Mouse (Mus musculus): ENCODE results near the gene Phf19.

DNA sequence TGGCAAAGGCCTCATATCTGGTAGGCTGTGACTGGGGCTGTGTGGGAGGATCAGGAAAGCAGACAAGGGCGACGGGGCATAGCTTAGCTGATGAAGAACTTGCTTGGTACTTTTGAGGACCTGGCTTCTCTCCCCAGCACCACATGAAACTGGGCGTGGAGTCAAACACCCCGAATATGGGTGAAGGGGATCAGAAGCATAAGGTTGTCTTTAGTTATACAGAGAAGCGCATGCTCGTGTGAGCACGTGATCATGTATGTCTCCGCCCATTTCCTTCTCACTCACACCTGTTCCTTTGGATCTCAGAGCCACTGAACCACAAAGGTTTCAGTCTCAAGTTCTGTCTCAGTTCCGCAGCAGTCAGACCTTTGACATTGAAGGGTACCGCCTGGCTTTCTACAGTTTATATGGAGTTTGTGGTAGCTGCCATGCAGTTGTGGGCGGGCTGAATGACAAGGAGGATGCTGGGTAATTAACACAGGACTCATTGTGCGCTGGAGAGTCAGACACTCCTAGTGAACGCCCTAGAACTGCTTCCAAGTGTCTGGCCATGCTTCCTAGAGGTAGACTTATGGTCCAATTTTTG, 49.6 kb upstream of the Phf19 start:
- TF ChIP-seq EP300 (IDR thresholded peaks at IDR 0.05; ENCODE audit: low read length), result peak; percentile 95
- TF ChIP-seq POLR2A (IDR thresholded peaks at IDR 0.05; ENCODE audit: low read depth, low read length), result peak; percentile 85
- peak; percentile 51; the same call in 1 of the 2 replicates for TF ChIP-seq JUN (IDR thresholded peaks at IDR 0.05; ENCODE audit: insufficient read depth, low read depth, low read length)
- peak; percentile 70 for TF ChIP-seq HCFC1 (IDR thresholded peaks at IDR 0.05; ENCODE audit: low read depth, low read length)
- TF ChIP-seq ZC3H11A (IDR thresholded peaks at IDR 0.05; ENCODE audit: low read depth, low read length), result no peak
- TF ChIP-seq CTCF (conservative IDR thresholded peaks at IDR 0.05 in 1 of 2, IDR thresholded peaks at IDR 0.05 in 1 of 2; ENCODE audit: low read depth in 2 of 2, low read length in 2 of 2), result no peak
- peak; percentile 91 for TF ChIP-seq ETS1 (conservative IDR thresholded peaks at IDR 0.05; ENCODE audit: low read depth, low read length)
- peak; percentile 63; the same call in 1 of the 2 replicates for TF ChIP-seq CHD2 (IDR thresholded peaks at IDR 0.05; ENCODE audit: low read length)
- peak; percentile 91 for TF ChIP-seq ZMIZ1 (IDR thresholded peaks at IDR 0.05; ENCODE audit: low read depth, low read length)
